Mouse (Mus musculus): ENCODE data around the gene Taf5l. TPM values are rescaled to one million over a fixed set of nuclear protein-coding genes. Genes with fewer than 3 reads are reported as not detected.

The Taf5l gene
- polyA plus RNA-seq (2011; ENCODE audit: insufficient read length, low read depth, missing spikeins), result 30.6 and 36.3 TPM in 2 replicates

GRCm38 (mm10) chr8:124021237-124022227 lies at the start of gene Taf5l, which contains the start of gene Urb2:
Gene Taf5l (minus strand): TSS chr8:124021397.
Gene Urb2 (plus strand): TSS chr8:124021508.
- Histone ChIP-seq H3K27ac (ENCODE audit: insufficient read depth, low read length) (peak within 1 kb of the TSS; percentile 63), H3K4me1 (ENCODE audit: control insufficient read depth, insufficient read depth, low read length) (peaks cover 16% of the 10 kb centered on the region)
- peak; percentile 75 for TF ChIP-seq POLR2A (IDR thresholded peaks at IDR 0.05; ENCODE audit: low read depth, low read length)
- no peak for TF ChIP-seq CTCF (IDR thresholded peaks at IDR 0.05; ENCODE audit: borderline replicate concordance, insufficient read depth, low read length)

GRCm38 (mm10) chr8:124070363-124071324 lies 49.4 kb upstream of the Taf5l start:
- Histone ChIP-seq H3K4me1 (ENCODE audit: control insufficient read depth, insufficient read depth, low read length) (peaks cover 9% of the 10 kb centered on the region; the same call in 1 of the 2 replicates), H3K27ac (ENCODE audit: insufficient read depth, low read length) (no peak overlapping the region), H3K4me3 (ENCODE audit: insufficient read depth, low read length) (no peak overlapping the region)
- TF ChIP-seq POLR2A (IDR thresholded peaks at IDR 0.05; ENCODE audit: low read depth, low read length), result no peak
- no peak for TF ChIP-seq CTCF (IDR thresholded peaks at IDR 0.05; ENCODE audit: borderline replicate concordance, insufficient read depth, low read length)

More at GRCm38 (mm10) chr8:124021237-124022227, at the start of gene Taf5l, which contains the start of gene Urb2:
- H3K4me3 ChIP-seq (ENCODE audit: insufficient read depth, low read length), result peak within 1 kb of the TSS; percentile 88

GRCm38 (mm10) chr8:124067059-124067750 lies 46.0 kb upstream of the Taf5l start:
- peaks cover 9% of the 10 kb centered on the region; the same call in 1 of the 2 replicates for H3K4me1 ChIP-seq (ENCODE audit: control insufficient read depth, insufficient read depth, low read length)
- TF ChIP-seq POLR2A (IDR thresholded peaks at IDR 0.05; ENCODE audit: low read depth, low read length), result no peak
- no peak for TF ChIP-seq CTCF (IDR thresholded peaks at IDR 0.05; ENCODE audit: borderline replicate concordance, insufficient read depth, low read length)
- H3K27ac ChIP-seq (ENCODE audit: insufficient read depth, low read length), result peak overlapping the region; percentile 79

GRCm38 (mm10) chr8:124066325-124067058 lies 45.3 kb upstream of the Taf5l start:
- H3K27ac ChIP-seq (ENCODE audit: insufficient read depth, low read length), result peak overlapping the region; percentile 79

More at GRCm38 (mm10) chr8:124067059-124067750, 46.0 kb upstream of the Taf5l start:
- no peak overlapping the region for H3K4me3 ChIP-seq (ENCODE audit: insufficient read depth, low read length)

GRCm38 (mm10) chr8:124056832-124057655 lies 35.8 kb upstream of the Taf5l start:
- no peak overlapping the region for H3K27ac ChIP-seq (ENCODE audit: insufficient read depth, low read length)
- H3K4me1 ChIP-seq (ENCODE audit: control insufficient read depth, insufficient read depth, low read length), result no peaks in the 10 kb centered on the region
- no peak overlapping the region for H3K4me3 ChIP-seq (ENCODE audit: insufficient read depth, low read length)
- TF ChIP-seq CTCF (IDR thresholded peaks at IDR 0.05; ENCODE audit: borderline replicate concordance, insufficient read depth, low read length) (no peak), POLR2A (IDR thresholded peaks at IDR 0.05; ENCODE audit: low read depth, low read length) (no peak)

More at GRCm38 (mm10) chr8:124066325-124067058, 45.3 kb upstream of the Taf5l start:
- Histone ChIP-seq H3K4me1 (ENCODE audit: control insufficient read depth, insufficient read depth, low read length) (peaks cover 9% of the 10 kb centered on the region; the same call in 1 of the 2 replicates), H3K4me3 (ENCODE audit: insufficient read depth, low read length) (no peak overlapping the region)
- no peak for TF ChIP-seq CTCF (IDR thresholded peaks at IDR 0.05; ENCODE audit: borderline replicate concordance, insufficient read depth, low read length)
- TF ChIP-seq POLR2A (IDR thresholded peaks at IDR 0.05; ENCODE audit: low read depth, low read length), result no peak

GRCm38 (mm10) chr8:124052568-124052967 lies 31.4 kb upstream of the Taf5l start:
- no peak for TF ChIP-seq CTCF (IDR thresholded peaks at IDR 0.05; ENCODE audit: borderline replicate concordance, insufficient read depth, low read length)
- TF ChIP-seq POLR2A (IDR thresholded peaks at IDR 0.05; ENCODE audit: low read depth, low read length), result no peak
- no peaks in the 10 kb centered on the region for H3K4me1 ChIP-seq (ENCODE audit: control insufficient read depth, insufficient read depth, low read length)
- H3K4me3 ChIP-seq (ENCODE audit: insufficient read depth, low read length), result no peak overlapping the region
- H3K27ac ChIP-seq (ENCODE audit: insufficient read depth, low read length), result no peak overlapping the region

- no peak overlapping the region for H3K4me3 ChIP-seq (ENCODE audit: insufficient read depth, low read length)
- TF ChIP-seq POLR2A (IDR thresholded peaks at IDR 0.05; ENCODE audit: low read depth, low read length) (no peak), CTCF (IDR thresholded peaks at IDR 0.05; ENCODE audit: borderline replicate concordance, insufficient read depth, low read length) (peak; percentile 97)
- H3K4me1 ChIP-seq (ENCODE audit: control insufficient read depth, insufficient read depth, low read length), result no peaks in the 10 kb centered on the region
- H3K27ac ChIP-seq (ENCODE audit: insufficient read depth, low read length), result no peak overlapping the region
Observed at GRCm38 (mm10) chr8:124052110-124052509, 30.9 kb upstream of the Taf5l start.
